Mouse (Mus musculus) hindbrain, embryonic 13.5 days (tissue): Measurements from ENCODE around the gene Ywhah. TPM values are rescaled to one million over a fixed set of nuclear protein-coding genes. Genes with fewer than 3 reads are reported as not detected.
A peak's percentile ranks its signal among the peaks of the same experiment; 100 is the strongest.

Source experiments
- ATAC-seq: fragments of 200-750 bp; cut with Nextera tagmentation; 2 replicates; pipeline ENCODE4 v1.8.0; 2017; ENCODE audit warnings: moderate TSS enrichment; ENCODE audit not compliant: low FRiP score
- H3K27ac ChIP-seq: fragments of 300-500 bp; sonication (generic); 2 replicates; pipeline ENCODE4 v1.5.1; 2015; ENCODE audit warnings: inconsistent platforms, mild to moderate bottlenecking, moderate library complexity
- H3K27me3 ChIP-seq: fragments of 300-500 bp; sonication (generic); 2 replicates; pipeline ENCODE4 v1.6.1; 2015; ENCODE audit warnings: mild to moderate bottlenecking, inconsistent platforms
- H3K36me3 ChIP-seq: fragments of 300-500 bp; sonication (generic); 2 replicates; pipeline ENCODE4 v1.6.1; 2015; ENCODE audit warnings: mild to moderate bottlenecking, inconsistent platforms
- H3K4me1 ChIP-seq: fragments of 300-500 bp; sonication (generic); replicated peaks from 2 replicates; pipeline ENCODE4 v1.6.1; 2015; ENCODE audit warnings: inconsistent platforms
- H3K4me2 ChIP-seq: fragments of 300-500 bp; sonication (generic); 2 replicates; pipeline ENCODE4 v1.6.1; 2015; ENCODE audit warnings: inconsistent platforms, mild to moderate bottlenecking, moderate library complexity
- H3K4me3 ChIP-seq: fragments of 300-500 bp; sonication (generic); 2 replicates; pipeline ENCODE4 v1.5.1; 2015; ENCODE audit warnings: mild to moderate bottlenecking, inconsistent platforms
- H3K9ac ChIP-seq: fragments of 300-500 bp; sonication (generic); 2 replicates; pipeline ENCODE4 v1.6.1; 2015; ENCODE audit warnings: mild to moderate bottlenecking, inconsistent platforms
- H3K9me3 ChIP-seq: fragments of 300-500 bp; sonication (generic); 2 replicates; pipeline ENCODE4 v1.6.1; 2016; ENCODE audit warnings: inconsistent platforms
- WGBS: fragments of 180-500 bp; shearing (Covaris S2); methylation state at CpG from one replicate; pipeline ENCODE4 v1.1.7; 2015; 5-methylcytosine and 5-hydroxymethylcytosine counted together
- polyA plus RNA-seq: library from polyadenylated mRNA; unstranded; fragments of >200 nt; fragmentation: Nextera tagmentation; extraction: Ambion mirVana; gene quantifications from 2 replicates; pipeline ENCODE4 v1.2.1, GENCODE M21; 2015

The Ywhah gene
- polyA plus RNA-seq, 1 experiment from 2014 or later = 613 TPM

- Histone ChIP-seq H3K27ac (no peak overlapping the region), H3K4me1 (peaks cover 18% of the 10 kb centered on the region), H3K4me3 (no peak overlapping the region), H3K9me3 (no peaks in the 10 kb centered on the region), H3K36me3 (no peaks in the 10 kb centered on the region), H3K9ac (no peak overlapping the region), H3K27me3 (0 out of 2 replicates have a peak, but pooled peaks cover 5% of the 10 kb centered on the region), H3K4me2 (no peak overlapping the region)
- no peak for ATAC-seq
- WGBS = 82% methylated on average over 5 of the region's 5 CpGs
Measured at GRCm38 (mm10) chr5:33001111-33001510, 17.5 kb upstream of the Ywhah start.

DNA sequence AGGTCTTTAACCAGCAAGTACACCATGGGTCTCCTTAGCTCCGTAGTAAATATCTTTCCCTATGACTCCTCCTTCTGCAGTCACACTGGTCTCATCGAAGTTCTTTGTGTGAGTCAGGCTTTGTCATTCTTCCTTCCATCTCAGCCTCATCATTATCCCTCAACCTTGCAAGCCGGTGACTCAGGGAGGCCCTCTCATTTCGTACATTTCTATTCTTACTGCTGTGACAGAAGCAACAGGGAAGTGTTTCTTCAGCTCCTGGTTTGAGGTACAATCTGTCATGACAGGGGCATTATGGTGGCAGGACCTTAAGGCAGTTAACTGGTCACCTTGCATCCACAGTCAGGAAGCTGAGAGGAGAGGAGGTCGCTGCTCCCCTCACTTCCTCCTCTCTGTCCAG, 15.8 kb upstream of the Ywhah start:
- Histone ChIP-seq H3K4me1 (peaks cover 20% of the 10 kb centered on the region), H3K36me3 (no peaks in the 10 kb centered on the region), H3K9ac (no peak overlapping the region), H3K4me3 (no peak overlapping the region), H3K27ac (no peak overlapping the region), H3K4me2 (no peak overlapping the region), H3K27me3 (0 out of 2 replicates have a peak, but pooled peaks cover 5% of the 10 kb centered on the region), H3K9me3 (no peaks in the 10 kb centered on the region)
- no peak for ATAC-seq
- 94% methylated on average over 5 of the region's 5 CpGs for WGBS

GRCm38 (mm10) chr5:33003500-33003899, 15.1 kb upstream of the Ywhah start:
- 0 out of 2 replicates have a peak, but pooled peaks cover 5% of the 10 kb centered on the region for H3K27me3 ChIP-seq
- H3K36me3 ChIP-seq = no peaks in the 10 kb centered on the region
- H3K27ac ChIP-seq = no peak overlapping the region
- no peaks in the 10 kb centered on the region for H3K9me3 ChIP-seq
- H3K4me1 ChIP-seq = peaks cover 20% of the 10 kb centered on the region
- H3K9ac ChIP-seq = no peak overlapping the region
- no peak overlapping the region for H3K4me2 ChIP-seq
- WGBS = 75% methylated on average over 6 of the region's 6 CpGs
- no peak overlapping the region for H3K4me3 ChIP-seq
- ATAC-seq = no peak

- no peak overlapping the region for H3K9ac ChIP-seq
- no peak for ATAC-seq
- 77% methylated on average over 4 of the region's 4 CpGs for WGBS
Measured at GRCm38 (mm10) chr5:33004110-33004509, 14.5 kb upstream of the Ywhah start.

GRCm38 (mm10) chr5:33005442-33006145, 13.0 kb upstream of the Ywhah start:
- Histone ChIP-seq H3K9me3 (no peaks in the 10 kb centered on the region), H3K4me3 (no peak overlapping the region), H3K27me3 (no peaks in the 10 kb centered on the region), H3K36me3 (no peaks in the 10 kb centered on the region), H3K27ac (peak overlapping the region; percentile 78), H3K4me2 (no peak overlapping the region), H3K9ac (no peak overlapping the region), H3K4me1 (peaks cover 29% of the 10 kb centered on the region)
- 64% methylated on average over 11 of the region's 11 CpGs for WGBS
- peak; percentile 33 for ATAC-seq

More at GRCm38 (mm10) chr5:33004110-33004509, 14.5 kb upstream of the Ywhah start:
- Histone ChIP-seq H3K36me3 (no peaks in the 10 kb centered on the region), H3K4me2 (no peak overlapping the region), H3K4me3 (no peak overlapping the region), H3K9me3 (no peaks in the 10 kb centered on the region), H3K27me3 (0 out of 2 replicates have a peak, but pooled peaks cover 5% of the 10 kb centered on the region), H3K4me1 (peaks cover 20% of the 10 kb centered on the region), H3K27ac (no peak overlapping the region)

DNA sequence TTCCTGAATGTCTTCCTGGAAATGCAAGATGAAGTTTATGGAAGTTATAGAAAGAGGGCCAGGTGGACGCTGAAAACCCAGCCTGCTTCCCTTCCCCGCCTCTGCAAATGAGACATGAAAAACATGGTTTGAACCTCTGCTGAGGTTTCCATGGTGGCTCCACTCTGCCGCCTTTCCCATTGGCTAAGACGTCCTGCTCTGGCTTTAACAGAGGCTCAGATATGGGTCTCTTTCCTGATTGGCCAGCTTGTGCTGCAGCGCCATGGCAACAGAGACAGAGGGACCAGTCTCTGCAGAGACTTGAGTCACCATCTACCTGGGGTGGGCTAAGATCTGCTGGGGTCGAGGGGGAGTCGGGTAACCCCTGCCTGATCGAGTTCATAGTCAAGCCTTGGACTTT, 11.9 kb upstream of the Ywhah start:
- H3K4me2 ChIP-seq = no peak overlapping the region
- H3K9ac ChIP-seq = no peak overlapping the region
- ATAC-seq = peak; percentile 52; the same call in 1 of the 2 replicates
- H3K9me3 ChIP-seq = no peaks in the 10 kb centered on the region
- no peaks in the 10 kb centered on the region for H3K36me3 ChIP-seq
- peak overlapping the region; percentile 78 for H3K27ac ChIP-seq
- WGBS = 40% methylated on average over 8 of the region's 8 CpGs
- H3K27me3 ChIP-seq = no peaks in the 10 kb centered on the region
- H3K4me3 ChIP-seq = no peak overlapping the region
- H3K4me1 ChIP-seq = peaks cover 40% of the 10 kb centered on the region

DNA sequence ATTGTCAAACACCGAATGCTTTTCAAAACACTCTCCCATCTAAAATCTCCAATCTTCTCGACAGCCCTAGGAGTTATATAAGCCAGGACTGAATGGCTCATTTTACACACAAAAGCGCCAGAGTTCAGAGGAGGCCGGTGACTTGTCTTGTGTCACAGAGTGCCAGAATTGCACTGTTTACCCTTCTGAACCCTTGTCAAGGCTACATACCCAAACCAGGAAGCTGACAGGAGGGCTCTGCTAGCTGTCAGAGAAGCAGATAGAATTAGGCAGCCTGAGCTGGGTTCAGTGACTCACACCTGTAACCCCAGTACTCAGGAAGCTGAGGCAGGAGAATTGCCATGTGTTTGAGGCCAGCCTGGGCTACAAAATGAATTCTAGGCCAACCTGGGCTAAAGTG, 11.2 kb upstream of the Ywhah start:
- Histone ChIP-seq H3K27me3 (no peaks in the 10 kb centered on the region), H3K4me2 (no peak overlapping the region), H3K9me3 (no peaks in the 10 kb centered on the region), H3K4me1 (peaks cover 47% of the 10 kb centered on the region), H3K4me3 (no peak overlapping the region), H3K27ac (peak overlapping the region; percentile 78), H3K9ac (no peak overlapping the region), H3K36me3 (no peaks in the 10 kb centered on the region)
- 69% methylated on average over 4 of the region's 4 CpGs for WGBS
- ATAC-seq = no peak

GRCm38 (mm10) chr5:33009301-33009700, 9.3 kb upstream of the Ywhah start:
- Histone ChIP-seq H3K4me2 (no peak overlapping the region), H3K27ac (no peak overlapping the region), H3K9me3 (no peaks in the 10 kb centered on the region), H3K36me3 (no peaks in the 10 kb centered on the region), H3K9ac (no peak overlapping the region), H3K4me3 (no peak overlapping the region), H3K27me3 (no peaks in the 10 kb centered on the region), H3K4me1 (peaks cover 48% of the 10 kb centered on the region)
- no peak for ATAC-seq
- 69% methylated on average over 2 of the region's 2 CpGs for WGBS

DNA sequence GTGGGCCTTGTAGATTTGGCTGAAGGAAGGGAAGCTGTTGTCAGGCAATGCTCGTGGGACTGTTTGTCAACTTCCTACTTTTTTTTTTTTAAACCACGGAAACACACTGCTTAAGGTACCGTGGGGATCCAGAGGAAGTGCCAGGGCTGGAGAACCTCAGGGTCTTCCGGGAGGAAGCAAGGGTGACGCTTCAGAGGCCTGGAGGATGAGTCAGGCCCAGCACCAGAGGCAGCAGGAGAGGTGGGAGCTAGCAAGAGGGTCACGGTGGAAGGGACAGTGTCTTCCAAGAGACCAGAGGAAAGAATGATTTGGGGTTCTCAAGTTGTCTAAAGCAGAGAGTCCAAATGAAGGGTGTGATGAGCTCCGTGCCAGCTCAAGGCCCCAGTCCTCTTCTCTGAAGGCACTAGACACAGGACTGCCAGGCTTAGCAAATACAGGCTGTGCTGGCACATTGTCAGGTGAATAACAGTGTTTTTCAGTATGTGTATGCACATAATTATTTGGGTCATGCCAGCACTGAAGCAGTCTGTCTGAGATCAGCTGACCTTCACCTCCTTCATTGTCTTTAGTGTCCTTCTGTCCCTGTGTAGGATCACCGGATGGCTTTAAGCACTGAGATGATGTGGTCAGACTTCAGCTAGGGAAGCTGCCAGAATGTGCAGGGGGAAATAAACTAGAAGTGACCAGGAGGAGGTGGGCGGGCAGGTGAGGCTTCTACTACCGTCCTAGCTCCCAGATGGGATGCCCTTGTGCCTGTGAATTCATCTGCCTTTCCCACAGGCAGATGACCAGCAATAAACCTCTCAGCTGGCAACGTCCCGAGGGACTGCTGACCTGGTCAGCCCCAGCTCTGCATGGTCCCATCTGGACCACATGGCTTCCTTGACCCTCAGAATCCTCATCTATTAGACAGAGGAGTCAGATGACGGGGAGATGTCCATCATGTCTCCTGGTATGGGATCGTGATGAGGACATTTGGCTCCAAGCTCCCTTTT, 8.5 kb upstream of the Ywhah start:
- no peaks in the 10 kb centered on the region for H3K27me3 ChIP-seq
- H3K36me3 ChIP-seq = no peaks in the 10 kb centered on the region
- H3K4me2 ChIP-seq = peak overlapping the region; percentile 35; the same call in 1 of the 2 replicates
- H3K27ac ChIP-seq = peak overlapping the region; percentile 92
- no peaks in the 10 kb centered on the region for H3K9me3 ChIP-seq
- WGBS = 76% methylated on average over 14 of the region's 14 CpGs
- no peak overlapping the region for H3K4me3 ChIP-seq
- H3K4me1 ChIP-seq = peaks cover 48% of the 10 kb centered on the region
- H3K9ac ChIP-seq = peak overlapping the region; percentile 49; the same call in 1 of the 2 replicates
- ATAC-seq = peak; percentile 1; the same call in 1 of the 2 replicates

DNA sequence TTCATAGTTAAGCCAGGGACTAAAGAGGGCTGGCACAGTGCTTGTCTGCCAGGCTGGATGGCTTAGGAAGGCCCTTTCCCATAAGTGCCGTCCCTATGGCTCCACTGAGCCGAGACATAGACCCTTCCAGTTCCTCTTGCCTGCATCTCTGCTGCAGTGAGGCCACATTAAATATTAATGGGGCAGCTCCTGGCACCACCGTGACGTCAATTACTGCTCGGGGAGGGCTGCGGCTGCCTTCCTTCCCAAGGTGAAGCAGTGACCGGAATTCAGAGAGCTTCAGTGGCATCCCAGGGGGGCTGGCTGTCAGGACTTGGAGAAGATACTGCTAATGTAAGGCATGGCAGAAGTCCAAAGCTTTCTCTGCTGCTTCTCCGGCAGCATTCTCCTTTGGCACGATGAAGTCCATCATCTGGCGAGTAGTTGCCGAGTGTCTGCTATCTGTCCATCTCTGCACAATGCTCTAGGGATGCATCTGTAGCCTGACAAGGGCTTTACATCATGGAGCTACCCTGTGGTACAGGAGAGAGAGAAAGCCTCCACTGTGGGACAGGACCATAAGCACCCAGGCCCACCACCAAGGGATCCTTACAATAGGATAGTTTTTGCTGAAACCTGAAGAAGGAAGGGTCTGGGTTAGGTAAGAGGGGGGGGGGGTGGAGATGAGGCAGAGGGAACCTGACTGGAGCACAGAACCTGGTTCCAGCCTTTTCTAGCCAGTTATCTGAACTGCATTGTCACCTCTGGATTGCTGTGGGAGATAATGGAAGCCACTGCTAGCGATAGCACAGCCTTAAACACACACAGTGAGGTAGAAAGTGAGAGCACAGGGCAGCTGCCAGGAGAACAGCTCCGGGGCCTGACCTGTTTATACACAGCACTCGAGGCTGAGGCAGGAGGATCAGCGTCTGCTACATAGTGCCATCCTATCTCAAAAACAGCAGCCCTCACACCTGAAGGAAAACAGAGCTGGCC, 7.2 kb upstream of the Ywhah start:
- peak overlapping the region; percentile 35 for H3K4me2 ChIP-seq
- peaks cover 35% of the 10 kb centered on the region for H3K4me1 ChIP-seq
- no peaks in the 10 kb centered on the region for H3K36me3 ChIP-seq
- WGBS = 27% methylated on average over 15 of the region's 15 CpGs
- peak; percentile 77 for ATAC-seq
- H3K4me3 ChIP-seq = no peak overlapping the region; the same call in 1 of the 2 replicates
- peak overlapping the region; percentile 92 for H3K27ac ChIP-seq
- no peaks in the 10 kb centered on the region for H3K27me3 ChIP-seq
- no peaks in the 10 kb centered on the region for H3K9me3 ChIP-seq
- H3K9ac ChIP-seq = peak overlapping the region; percentile 49

GRCm38 (mm10) chr5:33014096-33014495, 4.5 kb upstream of the Ywhah start:
- H3K4me2 ChIP-seq = no peak overlapping the region
- H3K9me3 ChIP-seq = no peaks in the 10 kb centered on the region
- 73% methylated on average over 1 of the region's 1 CpGs for WGBS
- H3K4me3 ChIP-seq = no peak overlapping the region
- H3K4me1 ChIP-seq = peaks cover 37% of the 10 kb centered on the region
- ATAC-seq = no peak
- H3K36me3 ChIP-seq = no peaks in the 10 kb centered on the region
- no peak overlapping the region for H3K9ac ChIP-seq
- H3K27me3 ChIP-seq = no peaks in the 10 kb centered on the region
- H3K27ac ChIP-seq = no peak overlapping the region
